Mouse (Mus musculus) cortical plate, adult 2 months (tissue): ENCODE results near the gene 2310003L06Rik. TPM values are rescaled to one million over a fixed set of nuclear protein-coding genes. Genes with fewer than 3 reads are reported as not detected.

Experiments used
- H3K27ac ChIP-seq: fragments of 200-500 bp; 2 replicates; pipeline ENCODE4 v1.5.1; 2012; ENCODE audit warnings: low read length, control low read depth, inconsistent platforms; ENCODE audit not compliant: insufficient read depth
- H3K4me1 ChIP-seq: fragments of 200-500 bp; 2 replicates; pipeline ENCODE4 v1.6.1; 2011; ENCODE audit warnings: low read length; ENCODE audit not compliant: control insufficient read depth, insufficient read depth
- H3K4me3 ChIP-seq: fragments of 200-500 bp; 2 replicates; pipeline ENCODE4 v1.5.1; 2011; ENCODE audit warnings: mild to moderate bottlenecking, low read length, control low read depth; ENCODE audit not compliant: insufficient read depth
- CTCF ChIP-seq: fragments of 200-500 bp; IDR thresholded peaks from 2 replicates; pipeline ENCODE4 v1.5.1; 2011; ENCODE audit warnings: mild to moderate bottlenecking, control low read depth, low read length; ENCODE audit not compliant: insufficient read depth; ENCODE audit errors: extremely low read depth
- POLR2A ChIP-seq: fragments of 200-500 bp; IDR thresholded peaks from 2 replicates; pipeline ENCODE4 v1.6.1; 2011; ENCODE audit warnings: mild to moderate bottlenecking, low read length, control low read depth; ENCODE audit not compliant: insufficient read depth; ENCODE audit errors: extremely low read depth
- polyA plus RNA-seq: library from polyadenylated mRNA; depleted of rRNA; stranded (reverse); fragments of >200 nt; gene quantifications from 2 replicates; pipeline ENCODE4 v1.2.3, GENCODE M21; 2012; rRNA removed

Gene 2310003L06Rik
- not detected in 2 replicates for polyA plus RNA-seq

GRCm38 (mm10) chr5:87969201-87969600, at the start of gene 2310003L06Rik, which contains the start of gene Gm28434:
Gene 2310003L06Rik (plus strand): TSS chr5:87969459.
Gene Gm28434 (plus strand): TSS chr5:87969517.
- no peak for TF ChIP-seq POLR2A
- TF ChIP-seq CTCF, result no peak
- Histone ChIP-seq H3K4me1 (no peaks in the 10 kb centered on the region), H3K4me3 (no peak within 1 kb of the TSS), H3K27ac (no peak within 1 kb of the TSS)

GRCm38 (mm10) chr5:87925372-87925771, 43.9 kb upstream of the 2310003L06Rik start, which contains the start of gene Csn3:
Gene Csn3 (plus strand): TSS chr5:87925579.
- H3K4me3 ChIP-seq, result no peak within 1 kb of the TSS
- no peak within 1 kb of the TSS for H3K27ac ChIP-seq
- H3K4me1 ChIP-seq, result no peaks in the 10 kb centered on the region
- no peak for TF ChIP-seq CTCF
- TF ChIP-seq POLR2A, result no peak

GRCm38 (mm10) chr5:87931603-87932002, 37.7 kb upstream of the 2310003L06Rik start:
- H3K27ac ChIP-seq, result no peak overlapping the region
- TF ChIP-seq CTCF (no peak), POLR2A (no peak)
- no peak overlapping the region for H3K4me3 ChIP-seq
- H3K4me1 ChIP-seq, result no peaks in the 10 kb centered on the region

GRCm38 (mm10) chr5:87940752-87941151, 28.5 kb upstream of the 2310003L06Rik start:
- no peak overlapping the region for H3K27ac ChIP-seq
- H3K4me3 ChIP-seq, result no peak overlapping the region
- TF ChIP-seq CTCF (no peak), POLR2A (no peak)
- H3K4me1 ChIP-seq, result no peaks in the 10 kb centered on the region

- H3K4me3 ChIP-seq, result no peak overlapping the region
- H3K27ac ChIP-seq, result no peak overlapping the region
- TF ChIP-seq POLR2A, result no peak
- no peak for TF ChIP-seq CTCF
- no peaks in the 10 kb centered on the region for H3K4me1 ChIP-seq
These were observed 26.7 kb upstream of the 2310003L06Rik start for GRCm38 (mm10) chr5:87942515-87942914.

GRCm38 (mm10) chr5:87951836-87952235, 17.4 kb upstream of the 2310003L06Rik start:
- no peak overlapping the region for H3K4me3 ChIP-seq
- TF ChIP-seq CTCF, result no peak
- TF ChIP-seq POLR2A, result no peak
- H3K27ac ChIP-seq, result no peak overlapping the region
- H3K4me1 ChIP-seq, result no peaks in the 10 kb centered on the region

GRCm38 (mm10) chr5:87979139-87979538, 9.9 kb downstream of the 2310003L06Rik start, which contains the start of gene Cabs1:
Gene Cabs1 (plus strand): TSS chr5:87979439.
- Histone ChIP-seq H3K4me1 (no peaks in the 10 kb centered on the region), H3K27ac (no peak within 1 kb of the TSS), H3K4me3 (no peak within 1 kb of the TSS)
- TF ChIP-seq CTCF, result no peak
- no peak for TF ChIP-seq POLR2A

- H3K27ac ChIP-seq, result no peak overlapping the region
- no peak overlapping the region for H3K4me3 ChIP-seq
- H3K4me1 ChIP-seq, result no peaks in the 10 kb centered on the region
- TF ChIP-seq POLR2A (no peak), CTCF (no peak)
These were observed 13.4 kb downstream of the 2310003L06Rik start for GRCm38 (mm10) chr5:87982468-87983214.

GRCm38 (mm10) chr5:88002249-88002648, 33.0 kb downstream of the 2310003L06Rik start, which contains the start of gene Smr3a:
Gene Smr3a (plus strand): TSS chr5:88002549.
- Histone ChIP-seq H3K4me1 (no peaks in the 10 kb centered on the region), H3K4me3 (no peak within 1 kb of the TSS), H3K27ac (no peak within 1 kb of the TSS)
- TF ChIP-seq CTCF, result no peak
- TF ChIP-seq POLR2A, result no peak

GRCm38 (mm10) chr5:88005241-88005640, 36.0 kb downstream of the 2310003L06Rik start:
- H3K4me1 ChIP-seq, result no peaks in the 10 kb centered on the region
- TF ChIP-seq POLR2A (no peak), CTCF (no peak)

More at GRCm38 (mm10) chr5:88005241-88005640, 36.0 kb downstream of the 2310003L06Rik start:
- Histone ChIP-seq H3K27ac (no peak overlapping the region), H3K4me3 (no peak overlapping the region)

Other genes with a start within 250 kb of the 2310003L06Rik start
- gene Csn1s2a, start 194.9 kb upstream of the 2310003L06Rik start, polyA plus RNA-seq, result not detected in 2 replicates
- not detected in 2 replicates for gene Csn1s2b, start 161.4 kb upstream of the 2310003L06Rik start, polyA plus RNA-seq
- gene Prr27, start 143.8 kb upstream of the 2310003L06Rik start, polyA plus RNA-seq, result not detected in 2 replicates
- not detected in 2 replicates for gene Odam, start 84.4 kb upstream of the 2310003L06Rik start, polyA plus RNA-seq
- not detected in 2 replicates for gene Csn3, start 43.9 kb upstream of the 2310003L06Rik start, polyA plus RNA-seq
- gene Gm28434, start 58 bp downstream of the 2310003L06Rik start, polyA plus RNA-seq, result not detected in 2 replicates
- gene Cabs1, start 10.0 kb downstream of the 2310003L06Rik start, polyA plus RNA-seq, result not detected in 2 replicates
- gene Smr3a, start 33.1 kb downstream of the 2310003L06Rik start, polyA plus RNA-seq, result not detected in 2 replicates
- gene Smr2, start 117.1 kb downstream of the 2310003L06Rik start, polyA plus RNA-seq, result not detected in 2 replicates
- not detected in 2 replicates for gene Gm11116, start 142.1 kb downstream of the 2310003L06Rik start, polyA plus RNA-seq
- gene Gm11115, start 184.6 kb downstream of the 2310003L06Rik start, polyA plus RNA-seq, result not detected in 2 replicates